Mouse (Mus musculus): ENCODE results near the gene Atp13a4.

Gene Atp13a4

DNA sequence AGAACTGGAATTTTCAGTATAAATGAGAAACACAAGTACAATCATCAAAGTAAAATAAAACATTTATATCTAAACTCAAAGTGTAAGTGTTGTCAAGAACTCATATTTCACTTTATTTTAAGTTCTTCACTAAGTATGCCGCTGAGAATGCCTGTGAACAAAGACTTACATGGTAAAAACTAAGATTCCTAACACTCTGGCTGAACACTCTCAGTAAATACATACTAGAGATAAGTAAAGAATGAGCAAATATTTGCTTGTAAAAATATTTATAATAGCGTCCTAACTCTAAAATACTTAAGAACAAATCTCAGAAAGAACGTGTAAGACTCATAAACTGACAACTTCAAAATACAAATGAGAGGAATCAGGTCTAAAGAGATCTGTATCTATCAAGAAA lies 80.9 kb downstream of the Atp13a4 start:
- no peak for DNase-seq (ENCODE audit: low spot score)

GRCm38 (mm10) chr16:29459331-29459730 lies 85.3 kb downstream of the Atp13a4 start:
- DNase-seq (ENCODE audit: low spot score), result no peak

GRCm38 (mm10) chr16:29456851-29457250 lies 87.8 kb downstream of the Atp13a4 start:
- DNase-seq (ENCODE audit: low spot score), result no peak

- DNase-seq (ENCODE audit: low spot score), result no peak
Observed at GRCm38 (mm10) chr16:29453282-29453681, 91.4 kb downstream of the Atp13a4 start.

DNA sequence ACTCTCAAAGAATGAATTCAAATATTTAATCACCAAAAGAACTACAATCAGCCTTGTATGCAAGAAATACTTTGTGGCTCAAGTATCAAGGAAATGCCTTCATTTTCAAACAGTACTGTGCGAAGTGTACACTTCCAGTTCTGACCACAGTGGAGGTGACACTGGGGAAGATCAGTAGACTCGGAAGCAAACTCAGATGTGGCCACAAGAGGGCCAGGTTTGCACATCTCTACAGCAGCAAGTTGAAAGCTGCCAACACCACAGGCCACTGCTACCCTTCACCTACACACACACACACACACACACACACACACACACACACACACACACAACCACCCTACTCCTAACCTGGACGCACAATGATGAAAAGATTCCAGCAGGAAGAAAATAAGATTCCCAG lies 93.0 kb downstream of the Atp13a4 start:
- DNase-seq (ENCODE audit: low spot score), result no peak

- no peak for DNase-seq (ENCODE audit: low spot score)
Observed at GRCm38 (mm10) chr16:29442126-29442525, 102.5 kb downstream of the Atp13a4 start.

- no peak for DNase-seq (ENCODE audit: low spot score)
Observed at GRCm38 (mm10) chr16:29441405-29441985, 103.2 kb downstream of the Atp13a4 start.

DNA sequence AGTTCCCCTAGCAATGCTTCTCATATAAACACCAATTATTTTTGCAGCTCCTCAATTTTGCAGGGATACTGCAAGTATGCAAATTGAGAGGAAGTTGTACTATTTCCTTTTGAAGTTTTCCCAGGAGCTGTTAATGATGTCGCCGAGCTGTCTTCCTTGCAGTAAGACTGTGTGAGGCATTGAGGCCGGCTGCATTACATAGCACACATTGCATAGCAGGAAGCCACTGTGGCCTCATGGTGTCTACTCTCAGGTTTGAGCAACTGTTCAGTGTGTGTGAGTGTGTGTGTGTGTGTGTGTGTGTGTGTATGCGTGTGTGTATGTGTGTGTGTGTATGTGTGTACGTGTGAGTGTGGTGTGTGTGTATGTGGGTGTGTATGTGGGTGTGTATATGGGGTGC lies 106.6 kb downstream of the Atp13a4 start:
- no peak for DNase-seq (ENCODE audit: low spot score)

- no peak for DNase-seq (ENCODE audit: low spot score)
Observed at GRCm38 (mm10) chr16:29435746-29436145, 108.9 kb downstream of the Atp13a4 start.

GRCm38 (mm10) chr16:29434712-29435111 lies 110.0 kb downstream of the Atp13a4 start:
- DNase-seq (ENCODE audit: low spot score), result no peak

DNA sequence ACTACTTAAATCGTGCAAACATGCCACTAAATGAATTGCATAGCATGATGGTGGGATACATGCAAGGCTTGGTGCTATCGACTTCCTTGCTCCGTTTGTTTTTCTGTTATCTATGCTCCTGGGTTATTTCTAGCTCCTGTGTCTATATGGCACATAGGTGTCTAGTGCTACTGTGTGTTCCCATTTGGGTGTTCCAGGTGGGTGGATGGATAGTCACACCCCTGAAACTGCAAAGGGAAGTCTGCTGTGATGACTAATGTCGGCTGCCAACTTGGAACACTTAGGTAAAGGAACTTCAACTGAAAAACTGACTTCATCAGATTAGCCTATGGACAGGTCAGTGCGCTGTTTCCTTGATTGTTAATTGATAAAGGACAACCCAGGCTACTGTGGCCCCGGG lies 129.8 kb downstream of the Atp13a4 start:
- no peak for DNase-seq (ENCODE audit: low spot score)

DNA sequence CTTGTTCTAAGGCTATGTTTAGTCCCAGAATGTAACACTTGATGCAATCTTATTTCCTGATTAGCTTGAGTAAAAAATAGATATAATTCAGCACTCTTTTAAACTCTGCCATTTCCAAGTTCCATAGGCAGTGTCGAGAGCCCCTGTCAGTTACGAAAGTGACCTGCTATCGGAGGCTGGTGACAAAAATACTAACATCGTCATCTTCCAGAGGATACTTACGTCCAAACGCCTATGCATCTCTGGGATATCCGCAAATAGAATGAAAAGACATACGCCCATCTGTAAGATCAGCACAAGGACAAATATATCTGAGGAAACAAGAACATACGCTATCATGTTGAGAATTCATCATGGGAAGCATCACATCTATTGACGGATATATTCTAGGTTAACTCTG lies 137.3 kb downstream of the Atp13a4 start:
- DNase-seq (ENCODE audit: low spot score), result no peak

DNA sequence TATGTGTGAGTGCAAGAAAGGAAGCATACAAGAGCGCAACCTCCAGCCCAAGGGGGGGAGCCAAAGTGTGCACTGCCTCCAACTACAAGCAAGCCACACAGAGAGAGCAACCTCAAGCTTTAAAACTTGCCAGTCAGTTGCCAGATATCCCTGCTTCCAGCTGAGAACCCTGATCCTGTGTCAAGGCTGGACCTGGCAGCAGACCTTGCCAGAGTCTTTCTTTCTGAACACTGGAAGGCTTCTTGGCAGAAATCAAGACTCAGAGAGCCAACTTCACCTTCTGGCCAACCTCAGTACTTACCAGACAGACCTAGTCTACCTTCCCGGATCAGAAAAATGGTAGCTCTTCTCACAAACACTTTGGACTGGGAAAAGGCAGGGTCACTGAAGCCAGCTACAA lies 145.6 kb downstream of the Atp13a4 start:
- no peak for DNase-seq (ENCODE audit: low spot score)

DNA sequence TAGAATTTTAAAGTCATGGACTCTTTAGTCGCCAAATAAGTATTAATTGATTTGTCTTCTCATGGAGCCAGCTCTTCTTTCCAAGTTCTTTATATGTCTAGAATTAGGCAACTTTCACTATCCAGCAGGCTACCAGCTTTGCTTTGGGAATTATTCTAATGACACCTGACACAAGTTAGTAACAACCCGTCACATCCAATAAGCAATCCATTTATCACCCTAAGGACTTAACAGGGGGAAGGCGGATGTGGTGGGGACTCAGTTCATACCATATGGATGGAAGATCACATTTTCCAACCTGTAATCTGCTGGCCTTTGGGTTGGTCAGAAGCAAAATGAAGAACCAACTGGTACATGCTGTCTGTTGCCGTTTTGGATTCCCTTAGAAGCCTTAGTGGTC lies 159.9 kb downstream of the Atp13a4 start:
- no peak for DNase-seq (ENCODE audit: low spot score)

DNA sequence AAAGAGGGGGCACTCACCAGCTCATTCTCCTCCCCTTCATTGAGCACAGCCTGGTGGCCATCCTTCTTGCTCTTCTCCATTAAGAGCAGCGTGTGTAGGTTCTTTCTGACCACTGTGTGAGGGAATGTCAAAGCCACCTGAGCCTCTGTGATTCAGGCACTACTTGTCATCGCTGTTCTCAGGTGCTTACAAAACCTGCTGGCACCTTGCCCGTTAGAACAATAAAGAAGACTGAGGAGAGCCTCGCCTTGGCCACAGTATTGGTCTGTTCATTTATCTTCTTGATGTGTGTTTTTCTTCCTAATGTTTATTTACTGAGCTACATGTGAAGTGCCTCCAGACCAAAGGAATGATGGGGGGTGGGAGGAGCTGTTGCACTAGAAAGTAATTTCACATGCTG lies 166.2 kb downstream of the Atp13a4 start, which contains the start of gene Atp13a5:
TSS of gene Atp13a5 (minus strand) at position 275 of the 400 bp plus-strand sequence.
- DNase-seq (ENCODE audit: low spot score), result no peak

- DNase-seq (ENCODE audit: low spot score), result no peak
Observed at GRCm38 (mm10) chr16:29374636-29375035, 170.0 kb downstream of the Atp13a4 start.
